Mouse (Mus musculus) midbrain, embryonic 16.5 days (tissue): ENCODE data around the gene Tbata. TPM values are rescaled to one million over a fixed set of nuclear protein-coding genes. Genes with fewer than 3 reads are reported as not detected.

Experiments
- ATAC-seq: fragments of 200-750 bp; cut with Nextera tagmentation; 2 replicates; pipeline ENCODE4 v1.8.0; 2017; ENCODE audit warnings: moderate TSS enrichment
- H3K27ac ChIP-seq: fragments of 300-500 bp; sonication (generic); 2 replicates; pipeline ENCODE4 v1.5.1; 2014; ENCODE audit warnings: mild to moderate bottlenecking, low read length, mixed read lengths
- H3K27me3 ChIP-seq: fragments of 300-500 bp; sonication (generic); 2 replicates; pipeline ENCODE4 v1.6.1; 2014; ENCODE audit warnings: low read depth, low read length, mixed read lengths; ENCODE audit not compliant: control insufficient read depth, insufficient read depth
- H3K36me3 ChIP-seq: fragments of 300-500 bp; sonication (generic); 2 replicates; pipeline ENCODE4 v1.6.1; 2014; ENCODE audit warnings: mild to moderate bottlenecking, low read length, moderate library complexity, mixed read lengths; ENCODE audit not compliant: control insufficient read depth, insufficient read depth
- H3K4me1 ChIP-seq: fragments of 300-500 bp; sonication (generic); 2 replicates; pipeline ENCODE4 v1.6.1; 2014; ENCODE audit warnings: mild to moderate bottlenecking, low read length, mixed read lengths; ENCODE audit not compliant: control insufficient read depth, insufficient read depth
- H3K4me2 ChIP-seq: fragments of 300-500 bp; sonication (generic); 2 replicates; pipeline ENCODE4 v1.6.1; 2014; ENCODE audit warnings: mild to moderate bottlenecking, low read length, mixed read lengths
- H3K4me3 ChIP-seq: fragments of 300-500 bp; sonication (generic); 2 replicates; pipeline ENCODE4 v1.5.1; 2014; ENCODE audit warnings: low read depth, mild to moderate bottlenecking, low read length, moderate library complexity, mixed read lengths
- H3K9ac ChIP-seq: fragments of 300-500 bp; sonication (generic); 2 replicates; pipeline ENCODE4 v1.6.1; 2014; ENCODE audit warnings: low read depth, low read length, mixed read lengths
- H3K9me3 ChIP-seq: fragments of 300-500 bp; sonication (generic); replicated peaks from 2 replicates; pipeline ENCODE4 v1.6.1; 2014; ENCODE audit warnings: mild to moderate bottlenecking, low read length, mixed read lengths; ENCODE audit not compliant: control insufficient read depth, poor library complexity, severe bottlenecking
- WGBS: fragments of 180-500 bp; shearing (Covaris S2); extraction: QIAGEN DNeasy Blood & Tissue Kit; methylation state at CpG from one replicate; pipeline ENCODE4 v1.1.7; 2014; 5-methylcytosine and 5-hydroxymethylcytosine counted together
- polyA plus RNA-seq: library from polyadenylated mRNA; unstranded; fragments of >200 nt; fragmentation: Nextera tagmentation; extraction: Ambion mirVana; gene quantifications from 2 replicates; pipeline ENCODE4 v1.2.1, GENCODE M21; 2015

Gene Tbata
- polyA plus RNA-seq, 1 experiment from 2014 or later = 0.16 TPM

DNA sequence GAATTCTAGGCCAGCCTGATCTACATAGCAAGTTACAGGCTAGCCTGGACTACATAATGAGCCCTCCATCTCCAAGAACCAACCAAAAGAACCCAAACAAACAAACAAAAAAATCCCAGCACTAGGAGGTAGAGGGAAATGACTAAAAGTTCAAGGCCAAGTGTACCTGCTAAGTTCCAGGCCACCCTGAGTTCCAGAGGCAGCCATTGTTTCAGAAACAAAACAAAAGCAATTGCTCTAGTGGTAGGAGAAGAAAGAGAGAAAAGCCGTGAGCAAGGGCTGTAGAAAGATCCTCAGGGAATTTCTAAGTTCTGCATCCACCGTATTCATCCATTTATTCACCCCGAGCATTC lies 26.0 kb upstream of the Tbata start:
- no peak for ATAC-seq
- H3K36me3 ChIP-seq = no peaks in the 10 kb centered on the region
- H3K4me2 ChIP-seq = peak overlapping the region; percentile 58
- WGBS = 0% methylated on average over 3 of the region's 3 CpGs
- peak overlapping the region; percentile 86 for H3K27ac ChIP-seq
- peaks cover 4% of the 10 kb centered on the region for H3K4me1 ChIP-seq
- no peaks in the 10 kb centered on the region for H3K27me3 ChIP-seq
- H3K9me3 ChIP-seq = no peaks in the 10 kb centered on the region
- peak overlapping the region; percentile 92 for H3K9ac ChIP-seq
- peak overlapping the region; percentile 58 for H3K4me3 ChIP-seq

DNA sequence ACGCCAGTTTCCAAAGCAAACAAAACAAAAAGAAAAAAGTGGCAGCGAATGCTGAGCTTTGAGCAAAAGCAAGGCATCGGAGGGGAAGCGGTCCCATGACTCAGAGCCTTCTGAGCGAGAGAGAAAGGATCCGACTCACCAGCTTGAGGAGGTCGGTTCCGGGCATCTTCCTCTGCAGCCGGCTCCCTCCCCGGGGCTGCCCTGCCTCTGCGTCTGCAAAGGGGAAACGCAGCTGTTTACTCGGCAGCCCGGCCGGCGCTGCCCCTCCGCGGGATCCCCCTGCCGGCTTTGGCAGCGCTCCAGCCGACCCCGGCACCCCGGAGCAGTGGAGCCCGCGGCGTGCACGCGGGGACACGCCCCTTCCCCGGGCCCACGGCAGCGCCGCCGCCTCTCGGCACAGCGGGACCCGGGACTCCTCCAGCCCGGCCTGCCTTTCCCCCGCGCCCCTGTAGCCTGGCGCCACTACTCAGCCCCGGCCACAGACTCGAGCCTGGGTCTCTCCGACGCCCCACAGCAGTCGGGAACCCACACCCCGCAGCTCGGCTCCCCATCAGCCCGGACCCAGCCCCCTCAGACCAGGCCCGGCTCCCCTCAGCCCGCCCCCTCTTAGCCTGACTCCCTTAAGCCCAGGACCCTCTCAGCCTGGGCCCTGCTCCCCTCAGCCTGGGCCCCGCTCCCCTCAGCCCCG lies 25.5 kb upstream of the Tbata start:
- under 1% methylated on average over 28 of the region's 53 CpGs for WGBS

DNA sequence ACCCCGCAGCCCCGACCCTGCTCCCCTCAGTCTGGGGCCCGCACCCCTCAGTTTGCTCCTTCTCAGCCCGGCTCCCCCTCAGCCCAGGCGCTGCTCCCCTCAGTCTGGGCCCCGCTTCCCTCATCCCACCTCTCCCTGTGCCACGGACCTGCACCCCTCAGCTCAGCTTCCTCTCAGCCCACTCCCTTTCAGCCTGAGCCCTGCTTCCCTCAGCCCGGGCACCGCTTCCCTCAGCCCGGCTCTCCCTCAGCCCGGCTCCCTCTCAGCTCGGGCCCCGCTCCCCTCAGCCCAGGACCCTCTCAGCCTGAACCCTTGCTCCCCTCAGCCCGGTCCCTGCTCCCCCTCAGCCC lies 25.0 kb upstream of the Tbata start:
- H3K27ac ChIP-seq = peak overlapping the region; percentile 86
- H3K27me3 ChIP-seq = no peaks in the 10 kb centered on the region
- peak overlapping the region; percentile 58 for H3K4me3 ChIP-seq
- peak overlapping the region; percentile 58 for H3K4me2 ChIP-seq
- peaks cover 4% of the 10 kb centered on the region for H3K4me1 ChIP-seq
- WGBS = 2% methylated on average over 14 of the region's 14 CpGs
- no peaks in the 10 kb centered on the region for H3K36me3 ChIP-seq
- H3K9ac ChIP-seq = peak overlapping the region; percentile 92
- peak; percentile 73 for ATAC-seq
- no peaks in the 10 kb centered on the region for H3K9me3 ChIP-seq

More for the DNA sequence above, 25.5 kb upstream of the Tbata start:
- Histone ChIP-seq H3K27me3 (no peaks in the 10 kb centered on the region), H3K36me3 (no peaks in the 10 kb centered on the region), H3K4me1 (peaks cover 4% of the 10 kb centered on the region), H3K9me3 (no peaks in the 10 kb centered on the region), H3K4me2 (peak overlapping the region; percentile 58), H3K9ac (peak overlapping the region; percentile 92), H3K27ac (peak overlapping the region; percentile 86), H3K4me3 (peak overlapping the region; percentile 58)
- peak; percentile 65 for ATAC-seq

DNA sequence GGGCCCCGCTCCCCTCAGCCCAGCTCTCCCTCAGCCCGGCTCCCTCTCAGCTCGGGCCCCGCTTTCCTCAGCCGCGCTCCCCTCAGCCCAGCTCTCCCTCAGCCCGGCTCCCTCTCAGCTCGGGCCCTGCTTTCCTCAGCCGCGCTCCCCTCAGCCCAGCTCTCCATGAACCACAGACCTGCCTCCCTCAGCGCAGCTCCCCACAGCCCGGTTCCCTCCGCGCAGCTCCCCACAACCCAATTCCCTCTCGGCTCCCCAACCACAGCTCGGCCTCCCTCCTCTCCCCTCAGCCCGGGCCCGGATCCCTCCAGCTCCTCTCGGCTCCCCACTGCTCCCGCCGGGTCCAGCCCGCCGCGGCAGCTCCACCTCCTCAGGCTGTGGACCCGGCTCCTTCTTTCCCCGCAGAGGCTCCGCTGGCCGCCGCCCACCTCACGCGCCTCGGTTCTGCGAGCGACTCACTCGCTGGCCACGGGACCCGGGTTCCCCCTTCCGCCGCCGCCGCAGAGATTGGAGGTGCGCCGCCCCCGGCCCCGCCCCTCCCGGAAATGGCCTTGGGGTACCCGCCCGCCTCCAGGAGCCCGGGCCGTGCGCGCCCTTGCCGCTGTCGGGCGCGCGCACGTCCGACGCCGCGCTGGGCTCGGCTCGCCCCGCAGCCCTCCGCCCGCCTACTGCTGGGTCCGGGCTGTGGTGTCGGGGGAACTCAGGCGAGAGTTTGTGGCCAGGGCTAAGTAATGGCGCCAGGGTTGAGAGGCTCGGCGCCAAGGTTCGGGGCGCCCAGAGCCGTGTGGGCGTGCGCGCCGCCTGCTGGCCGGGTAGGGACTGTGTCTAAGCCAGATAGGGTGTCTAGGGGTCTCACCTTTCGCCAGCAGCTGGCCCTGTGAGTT lies 24.4 kb upstream of the Tbata start, which contains the start of gene Sgpl1:
Sgpl1 (minus strand) TSS at position 547 of the 884 bp plus-strand sequence.
- no peaks in the 10 kb centered on the region for H3K27me3 ChIP-seq
- no peaks in the 10 kb centered on the region for H3K36me3 ChIP-seq
- H3K9ac ChIP-seq = peak within 1 kb of the TSS; percentile 92
- peaks cover 4% of the 10 kb centered on the region for H3K4me1 ChIP-seq
- WGBS = under 1% methylated on average over 80 of the region's 82 CpGs
- peak; percentile 86 for ATAC-seq
- peak within 1 kb of the TSS; percentile 86 for H3K27ac ChIP-seq
- peak within 1 kb of the TSS; percentile 58 for H3K4me3 ChIP-seq
- H3K9me3 ChIP-seq = no peaks in the 10 kb centered on the region
- H3K4me2 ChIP-seq = peak within 1 kb of the TSS; percentile 58

DNA sequence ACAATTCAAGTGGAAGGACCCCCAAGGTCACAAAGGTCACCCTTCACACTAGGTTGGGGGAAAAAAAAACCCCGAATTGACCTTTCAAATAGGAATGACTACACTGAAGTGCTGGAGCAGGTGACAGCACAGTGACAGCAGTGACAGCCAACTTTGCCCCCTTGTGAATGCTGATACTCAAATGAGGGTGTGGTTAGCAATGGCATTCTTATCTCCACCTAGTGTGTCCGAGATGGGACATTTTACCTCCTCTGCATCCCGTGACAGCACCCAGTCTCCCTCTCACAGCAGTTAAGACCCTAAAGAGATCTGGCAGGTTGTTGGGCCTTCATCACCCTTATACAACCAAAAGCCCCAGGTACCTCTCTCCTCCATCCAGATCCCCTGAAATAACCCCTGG lies 22.3 kb upstream of the Tbata start:
- Histone ChIP-seq H3K9me3 (no peaks in the 10 kb centered on the region), H3K36me3 (no peaks in the 10 kb centered on the region), H3K4me1 (peaks cover 4% of the 10 kb centered on the region), H3K27ac (no peak overlapping the region), H3K4me3 (no peak overlapping the region), H3K9ac (no peak overlapping the region), H3K4me2 (no peak overlapping the region), H3K27me3 (no peaks in the 10 kb centered on the region)
- WGBS = 85% methylated on average over 3 of the region's 3 CpGs
- ATAC-seq = no peak

DNA sequence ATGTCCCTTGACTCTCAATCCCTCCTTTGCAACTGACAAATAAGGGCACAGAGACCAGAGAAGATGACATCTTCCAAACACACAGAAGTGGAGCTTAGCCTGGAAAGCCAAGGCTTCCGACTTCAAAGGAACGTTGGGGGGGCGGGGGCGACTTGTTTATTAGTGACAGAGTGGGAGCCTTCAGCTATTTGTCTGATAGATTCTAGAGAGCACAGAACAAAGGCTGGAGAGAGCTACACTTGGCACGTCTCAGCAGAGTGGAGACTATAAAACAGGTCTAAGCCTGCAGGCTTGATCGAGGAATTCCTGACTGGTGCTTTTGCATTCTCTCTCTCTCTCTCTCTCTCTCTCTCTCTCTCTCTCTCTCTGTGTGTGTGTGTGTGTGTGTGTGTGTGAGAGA lies 21.1 kb upstream of the Tbata start:
- Histone ChIP-seq H3K27ac (no peak overlapping the region), H3K4me1 (peaks cover under 1% of the 10 kb centered on the region), H3K4me2 (no peak overlapping the region), H3K9me3 (no peaks in the 10 kb centered on the region), H3K27me3 (no peaks in the 10 kb centered on the region), H3K4me3 (no peak overlapping the region), H3K36me3 (no peaks in the 10 kb centered on the region), H3K9ac (no peak overlapping the region)
- WGBS = 56% methylated on average over 6 of the region's 6 CpGs
- no peak for ATAC-seq

DNA sequence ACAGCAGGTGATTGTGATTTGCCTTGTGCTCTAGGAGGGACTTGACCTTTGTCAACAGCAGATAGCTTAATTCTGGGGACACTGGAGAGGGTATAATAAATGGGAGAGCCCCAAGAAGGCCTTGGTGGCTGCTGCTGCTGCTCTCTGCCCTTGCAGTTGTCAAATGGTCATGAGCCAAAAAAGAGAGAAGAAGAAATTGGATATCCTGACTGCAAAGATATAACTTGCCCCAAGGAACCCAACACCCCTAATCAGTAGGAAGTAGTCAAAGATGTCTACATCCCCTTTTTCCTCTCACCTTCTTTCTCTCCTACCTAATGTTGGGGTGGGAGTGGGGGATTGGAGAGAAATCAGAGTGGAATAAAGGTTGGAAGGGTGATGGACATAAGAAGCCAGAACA lies 19.6 kb upstream of the Tbata start:
- Histone ChIP-seq H3K9ac (no peak overlapping the region), H3K27me3 (no peaks in the 10 kb centered on the region), H3K27ac (no peak overlapping the region), H3K4me3 (no peak overlapping the region), H3K36me3 (no peaks in the 10 kb centered on the region), H3K9me3 (no peaks in the 10 kb centered on the region), H3K4me1 (no peaks in the 10 kb centered on the region), H3K4me2 (no peak overlapping the region)
- no peak for ATAC-seq

DNA sequence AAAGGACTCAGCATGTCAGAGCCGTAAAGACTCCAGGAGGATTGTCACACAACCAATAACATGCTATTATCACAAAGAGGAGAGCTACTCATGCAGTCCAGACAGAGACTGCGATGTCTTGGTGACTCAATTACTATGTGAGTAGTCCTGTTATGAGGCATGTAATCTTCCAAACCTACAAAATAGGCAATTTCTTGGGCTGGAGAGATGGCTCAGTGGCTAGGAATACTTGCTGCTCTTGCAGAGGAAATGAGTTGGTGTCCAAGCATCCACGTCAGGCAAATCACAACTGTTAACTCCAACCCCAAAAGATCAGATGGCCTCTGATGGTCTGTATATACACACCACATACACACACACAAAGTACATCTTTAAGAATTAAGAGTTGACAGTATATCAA lies 16.1 kb upstream of the Tbata start:
- H3K27ac ChIP-seq = no peak overlapping the region
- ATAC-seq = no peak
- H3K36me3 ChIP-seq = no peaks in the 10 kb centered on the region
- no peaks in the 10 kb centered on the region for H3K4me1 ChIP-seq
- H3K9ac ChIP-seq = no peak overlapping the region
- no peaks in the 10 kb centered on the region for H3K9me3 ChIP-seq
- no peak overlapping the region for H3K4me3 ChIP-seq
- WGBS = 80% methylated on average over 3 of the region's 3 CpGs
- H3K4me2 ChIP-seq = no peak overlapping the region
- H3K27me3 ChIP-seq = no peaks in the 10 kb centered on the region

DNA sequence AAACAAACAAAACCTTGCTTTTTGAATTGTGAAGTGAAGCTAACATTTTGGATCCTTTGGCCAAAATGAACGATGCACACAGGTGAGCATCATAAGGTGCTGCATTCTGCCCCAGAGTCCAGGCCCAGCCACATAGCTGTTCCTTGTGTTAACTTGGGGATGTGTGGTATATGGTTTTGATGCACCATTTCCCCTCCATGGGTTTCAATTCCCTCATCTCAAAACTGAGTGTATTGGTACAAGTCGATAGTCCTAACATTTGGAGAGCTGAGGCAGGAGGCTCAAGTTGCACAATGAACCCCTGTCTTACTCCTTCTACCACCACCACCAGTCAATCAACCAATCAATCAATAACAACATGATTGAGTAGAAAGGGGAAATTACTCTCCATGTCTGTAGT lies 15.3 kb upstream of the Tbata start:
- H3K9ac ChIP-seq = no peak overlapping the region
- no peak overlapping the region for H3K4me3 ChIP-seq
- H3K36me3 ChIP-seq = no peaks in the 10 kb centered on the region
- no peak overlapping the region for H3K4me2 ChIP-seq
- no peaks in the 10 kb centered on the region for H3K9me3 ChIP-seq
- WGBS = 81% methylated on average over 2 of the region's 2 CpGs
- no peak for ATAC-seq
- H3K4me1 ChIP-seq = no peaks in the 10 kb centered on the region
- H3K27ac ChIP-seq = no peak overlapping the region
- H3K27me3 ChIP-seq = no peaks in the 10 kb centered on the region
